Mouse (Mus musculus) cerebellum, adult (tissue): Measurements from ENCODE around the gene D430041D05Rik.

Experiments used
- ATAC-seq: cut with Nextera tagmentation; 2 replicates; pipeline ENCODE4 v1.9.2; 2017; ENCODE audit warnings: mild to moderate bottlenecking, moderate library complexity, mixed read lengths; ENCODE audit not compliant: insufficient number of reproducible peaks, low FRiP score, low TSS enrichment

D430041D05Rik gene

GRCm38 (mm10) chr2:104173431-104173830 is 237.4 kb downstream of the D430041D05Rik start:
- no peak for ATAC-seq

GRCm38 (mm10) chr2:104172695-104173348 is 238.0 kb downstream of the D430041D05Rik start:
- no peak for ATAC-seq

- ATAC-seq = no peak
Observed at GRCm38 (mm10) chr2:104168186-104168896, 242.5 kb downstream of the D430041D05Rik start.

- ATAC-seq = no peak
Observed at GRCm38 (mm10) chr2:104167765-104168164, 243.0 kb downstream of the D430041D05Rik start.

GRCm38 (mm10) chr2:104165631-104166030 is 245.2 kb downstream of the D430041D05Rik start:
- no peak for ATAC-seq

GRCm38 (mm10) chr2:104163978-104164487 is 246.8 kb downstream of the D430041D05Rik start:
- no peak for ATAC-seq

- ATAC-seq = no peak
Observed at GRCm38 (mm10) chr2:104163418-104163817, 247.4 kb downstream of the D430041D05Rik start.

GRCm38 (mm10) chr2:104157831-104158230 is 253.0 kb downstream of the D430041D05Rik start:
- no peak for ATAC-seq

GRCm38 (mm10) chr2:104153876-104154275 is 256.9 kb downstream of the D430041D05Rik start:
- ATAC-seq = no peak

GRCm38 (mm10) chr2:104153345-104153744 is 257.5 kb downstream of the D430041D05Rik start:
- ATAC-seq = peak; percentile 85

GRCm38 (mm10) chr2:104150608-104151397 is 260.0 kb downstream of the D430041D05Rik start:
- no peak for ATAC-seq

- ATAC-seq = no peak
Observed at GRCm38 (mm10) chr2:104147910-104148561, 262.8 kb downstream of the D430041D05Rik start.

- no peak for ATAC-seq
Observed at GRCm38 (mm10) chr2:104145983-104146382, 264.8 kb downstream of the D430041D05Rik start.

- no peak for ATAC-seq
Observed at GRCm38 (mm10) chr2:104144004-104144403, 266.8 kb downstream of the D430041D05Rik start.

GRCm38 (mm10) chr2:104142140-104142539 is 268.7 kb downstream of the D430041D05Rik start:
- no peak for ATAC-seq

- no peak for ATAC-seq
Observed at GRCm38 (mm10) chr2:104135920-104136319, 274.9 kb downstream of the D430041D05Rik start.

GRCm38 (mm10) chr2:104134150-104135056 is 276.4 kb downstream of the D430041D05Rik start:
- peak; percentile 85 for ATAC-seq

GRCm38 (mm10) chr2:104133042-104133810 is 277.6 kb downstream of the D430041D05Rik start:
- ATAC-seq = no peak
